Mouse (Mus musculus) liver, postnatal 0 days (tissue): ENCODE measurements around the gene Anks1b.

ENCODE experiments used
- CTCF ChIP-seq: sonication (generic); IDR thresholded peaks from 2 replicates; pipeline ENCODE4 v1.5.1; 2016; ENCODE audit warnings: antibody characterized with exemption, low read depth
- EP300 ChIP-seq: IDR thresholded peaks from 2 replicates; pipeline ENCODE4 v1.6.1; 2016; ENCODE audit warnings: antibody characterized with exemption, low read depth, mild to moderate bottlenecking

GRCm38 (mm10) chr10:90999899-91000298 is 1126.6 kb downstream of the Anks1b start:
- no peak for TF ChIP-seq EP300
- no peak for TF ChIP-seq CTCF
